Mouse (Mus musculus) left cerebral cortex, postnatal 25 days (tissue): ENCODE measurements at regions not wholly inside any gene's neighbourhood (a gene's known extent, or its start where the extent isn't known, plus 50 kb on each side); places are given as distances from the start of the nearest gene placed in this dataset.

ENCODE experiments used
- DNase-seq, 2 experiments: peaks; one replicate each; pipeline ENCODE4 v3.0.0; 2022; ENCODE audit warnings: low spot score in 2 of 2, mixed read lengths in 1 of 2
- intact Hi-C: fragments of 180-260 bp; cut with DNase I; formaldehyde crosslinking; loops from one replicate; pipeline ENCODE4 v1.15.1; 2025

DNA sequence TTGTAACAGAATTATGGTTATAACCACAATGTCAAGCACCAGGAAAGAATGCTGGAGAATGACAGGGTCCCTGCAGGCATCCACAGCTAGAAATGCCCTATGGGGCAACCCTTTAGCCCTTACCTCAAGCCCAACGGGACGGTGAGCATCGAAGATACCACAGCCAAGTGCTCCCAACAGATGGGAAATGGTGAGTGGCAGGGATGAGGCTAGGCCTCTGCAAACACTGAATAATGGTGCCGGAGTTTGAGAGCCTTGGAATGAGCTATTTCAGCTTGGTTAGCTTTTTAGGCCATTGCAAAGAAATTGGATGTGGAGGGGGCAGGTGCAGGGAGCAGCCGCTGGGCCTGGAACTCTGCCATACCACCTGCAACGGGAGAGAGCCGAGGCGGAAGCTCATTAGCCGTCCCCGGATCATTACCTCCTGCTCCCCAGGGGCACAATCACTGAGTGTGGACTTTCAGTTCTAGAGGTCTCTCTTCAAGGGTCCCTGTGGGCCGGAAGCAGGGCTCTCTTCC is 117.9 kb downstream of the Usp31 start:
- intact Hi-C loops, result no loop called here
- DNase-seq, result peak in 1 of 2 experiments; percentile 9

DNA sequence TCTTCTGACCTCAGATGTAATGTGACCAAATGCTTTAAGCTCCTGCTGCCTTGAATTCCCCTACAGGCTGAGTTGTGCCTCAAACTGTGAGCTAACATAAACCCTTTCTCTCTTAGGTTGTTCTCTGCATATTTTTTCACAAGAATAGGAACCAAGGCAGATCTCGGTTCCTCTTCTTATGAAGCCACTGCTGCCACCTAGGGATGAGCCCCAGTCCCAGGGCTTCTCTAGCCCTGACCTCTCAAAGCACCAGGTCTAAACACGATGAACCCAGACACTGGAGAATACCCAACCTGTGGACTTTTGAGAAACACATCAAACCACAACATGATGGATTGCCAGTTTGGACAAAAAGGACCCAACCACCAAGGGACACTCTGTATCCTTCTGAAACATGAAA is 119.3 kb downstream of the Usp31 start:
- no peak for DNase-seq
- intact Hi-C loops, result no loop called here

- intact Hi-C loops, result no loop called here
Measured at GRCm38 (mm10) chr7:121585721-121586120, 121.3 kb downstream of the Usp31 start.

DNA sequence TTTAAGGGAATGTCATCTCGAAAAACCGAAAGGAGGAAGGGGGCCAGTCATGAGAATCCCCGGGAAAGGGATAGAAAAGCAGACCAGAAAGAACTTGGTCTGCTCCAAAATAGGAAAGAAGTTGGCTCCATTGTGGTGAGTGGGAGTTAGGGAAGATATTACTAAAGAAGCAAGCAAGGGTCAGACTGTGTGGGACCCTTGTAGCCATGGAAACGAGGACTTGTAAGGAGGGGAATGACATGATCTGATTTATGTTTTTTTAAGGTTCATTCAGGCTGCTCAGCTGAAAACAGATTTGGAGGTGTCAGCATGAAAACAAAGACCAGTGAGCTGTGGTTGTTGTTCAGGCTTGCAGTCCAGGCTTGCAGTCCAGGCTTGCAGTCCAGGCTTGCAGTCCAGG is 127.6 kb downstream of the Usp31 start:
- DNase-seq, result no peak
- intact Hi-C loops, result no loop called here

More at GRCm38 (mm10) chr7:121585721-121586120, 121.3 kb downstream of the Usp31 start:
- DNase-seq, result no peak

DNA sequence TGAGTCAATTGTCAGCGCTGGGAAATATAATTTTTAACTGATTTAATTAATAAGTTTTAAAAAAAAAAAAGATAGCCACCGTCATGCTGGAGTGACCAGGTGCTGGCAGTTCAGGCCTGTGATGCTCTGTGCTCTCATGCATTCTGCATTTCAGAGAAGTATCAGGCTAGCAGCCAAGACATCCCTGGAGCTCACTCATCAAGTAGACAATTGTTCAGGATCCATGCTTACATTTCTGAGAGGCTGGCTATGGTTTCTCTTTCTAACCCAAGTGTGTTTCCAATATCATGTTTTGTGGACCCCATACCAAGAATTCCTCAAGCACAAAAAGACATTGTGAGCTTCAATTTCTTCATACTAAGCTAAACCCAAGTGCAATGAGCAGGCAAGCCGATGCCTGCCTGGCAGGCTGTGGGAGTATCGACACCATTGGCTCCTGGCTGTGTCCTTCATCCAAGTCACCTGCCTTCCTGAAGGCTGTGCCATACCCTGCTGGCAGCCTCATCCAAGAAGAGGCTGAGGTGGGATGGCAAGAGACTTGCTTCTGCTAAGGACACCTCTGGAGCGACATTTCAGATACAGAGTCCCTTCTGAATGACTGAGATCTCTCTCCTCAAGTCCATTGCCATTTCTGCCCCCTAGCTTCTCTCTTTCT is 134.2 kb downstream of the Usp31 start:
- intact Hi-C loops, result no loop called here
- peak in 1 of 2 experiments; percentile 31 for DNase-seq

DNA sequence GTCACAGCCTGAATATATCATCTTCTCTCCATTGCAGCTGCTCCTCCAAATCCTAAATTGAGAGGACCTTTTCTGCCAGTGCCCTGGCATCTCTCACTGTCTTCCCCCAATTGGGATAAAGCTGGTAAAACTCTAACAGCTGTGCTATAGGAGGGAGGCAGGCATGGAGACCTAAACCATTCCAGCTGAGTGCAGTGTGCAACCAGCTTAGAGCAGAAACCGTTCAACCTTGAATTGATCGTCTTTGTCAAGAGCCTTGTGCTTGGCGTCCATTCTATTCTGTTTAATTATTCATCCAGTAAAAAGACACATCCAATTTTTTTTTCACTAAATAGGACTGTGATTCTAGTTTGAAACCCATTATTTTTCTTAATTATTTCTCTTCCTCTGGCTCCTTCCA is 135.3 kb downstream of the Usp31 start:
- intact Hi-C loops, result no loop called here
- no peak for DNase-seq

DNA sequence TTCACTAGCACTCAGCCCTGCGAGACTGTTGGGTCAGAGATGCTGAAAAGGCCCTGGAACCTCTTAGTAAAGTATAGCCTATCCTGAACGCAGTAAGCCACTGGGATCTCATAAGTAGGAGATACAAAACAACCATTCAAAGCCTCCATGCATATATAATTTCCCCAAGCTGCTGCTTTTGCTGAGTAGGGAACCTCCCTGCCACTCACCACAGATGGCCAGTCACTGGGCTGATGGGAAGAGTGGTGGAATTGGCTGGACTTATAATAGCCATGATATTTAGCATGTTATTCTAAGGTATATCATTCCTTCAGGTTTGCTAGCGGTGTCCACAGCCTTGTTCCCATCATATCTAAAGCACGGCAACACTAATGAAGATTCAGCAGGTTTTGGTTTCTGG is 135.8 kb downstream of the Usp31 start:
- DNase-seq, result peak; percentile 21 to 64
- intact Hi-C loops, result no loop called here

DNA sequence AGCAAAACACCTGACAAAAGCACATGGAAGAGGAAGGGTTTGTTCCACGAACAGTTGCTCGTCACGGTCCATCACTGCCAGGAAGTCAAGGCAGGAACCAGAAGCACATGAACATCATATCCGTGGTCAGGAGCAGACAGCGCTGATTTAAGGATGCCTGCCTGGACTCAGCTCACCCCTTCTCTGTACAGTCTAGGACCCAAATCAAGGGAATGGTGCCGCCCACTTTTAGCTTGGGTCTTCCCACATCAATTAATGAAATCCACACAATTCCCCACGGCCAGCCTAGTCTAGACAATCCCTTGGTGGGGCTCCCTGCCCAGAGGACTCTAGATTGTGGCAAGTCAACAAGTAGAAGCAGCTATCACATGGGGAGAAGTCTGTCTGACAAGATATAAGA is 137.8 kb downstream of the Usp31 start:
- no peak for DNase-seq
- intact Hi-C loops, result no loop called here

DNA sequence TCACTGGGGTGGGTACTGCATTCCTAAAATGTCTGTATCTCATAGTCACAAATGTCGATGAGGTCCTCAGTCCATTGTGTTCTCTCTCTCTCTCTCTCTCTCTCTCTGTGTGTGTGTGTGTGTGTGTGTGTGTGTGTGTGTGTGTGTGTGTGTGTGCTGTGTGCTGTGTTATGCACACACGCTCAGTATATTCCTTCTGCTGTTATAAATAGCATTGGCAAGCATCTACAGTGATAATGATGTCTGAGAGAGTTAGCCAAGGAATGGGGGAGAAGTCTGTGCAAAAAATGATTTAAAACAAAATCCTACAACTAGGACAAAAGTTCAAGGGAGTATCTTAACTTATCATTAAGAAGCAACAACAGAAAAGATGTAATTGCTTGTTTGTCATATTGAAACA is 139.0 kb downstream of the Usp31 start:
- peak in 1 of 2 experiments; percentile 29 for DNase-seq
- intact Hi-C loops, result no loop called here

- intact Hi-C loops, result loop anchor here (1.0 to 5.0 kb wide), 4 partner anchors 78 to 401 kb away; partner anchors contain the start of gene Hs3st2
- peak; percentile 59 to 73 for DNase-seq
Measured at GRCm38 (mm10) chr7:121563526-121563925, 143.5 kb downstream of the Usp31 start.

GRCm38 (mm10) chr7:121555420-121555819 is 151.6 kb downstream of the Usp31 start:
- intact Hi-C loops, result no loop called here
- no peak for DNase-seq
